Mouse (Mus musculus) midbrain, embryonic 15.5 days (tissue): ENCODE data around the gene Gm10518. TPM values are rescaled to one million over a fixed set of nuclear protein-coding genes. Genes with fewer than 3 reads are reported as not detected.

ENCODE experiments used
- ATAC-seq: fragments of 200-750 bp; cut with Nextera tagmentation; replicated peaks from 2 replicates; pipeline ENCODE4 v1.8.0; 2017; ENCODE audit warnings: moderate TSS enrichment
- H3K27ac ChIP-seq: fragments of 300-500 bp; sonication (generic); 2 replicates; pipeline ENCODE4 v1.5.1; 2015; ENCODE audit warnings: mild to moderate bottlenecking, inconsistent platforms
- H3K27me3 ChIP-seq: fragments of 300-500 bp; sonication (generic); replicated peaks from 2 replicates; pipeline ENCODE4 v1.6.1; 2015; ENCODE audit warnings: inconsistent platforms
- H3K36me3 ChIP-seq: fragments of 300-500 bp; sonication (generic); replicated peaks from 2 replicates; pipeline ENCODE4 v1.6.1; 2015; ENCODE audit warnings: inconsistent platforms
- H3K4me1 ChIP-seq: fragments of 300-500 bp; sonication (generic); 2 replicates; pipeline ENCODE4 v1.6.1; 2015; ENCODE audit warnings: inconsistent platforms
- H3K4me2 ChIP-seq: fragments of 300-500 bp; sonication (generic); 2 replicates; pipeline ENCODE4 v1.6.1; 2015; ENCODE audit warnings: inconsistent platforms, mild to moderate bottlenecking, moderate library complexity
- H3K4me3 ChIP-seq: fragments of 300-500 bp; sonication (generic); 2 replicates; pipeline ENCODE4 v1.5.1; 2015; ENCODE audit warnings: mild to moderate bottlenecking, inconsistent platforms
- H3K9ac ChIP-seq: fragments of 300-500 bp; sonication (generic); 2 replicates; pipeline ENCODE4 v1.6.1; 2015; ENCODE audit warnings: mild to moderate bottlenecking, inconsistent platforms
- H3K9me3 ChIP-seq: fragments of 300-500 bp; sonication (generic); 2 replicates; pipeline ENCODE4 v1.6.1; 2016; ENCODE audit warnings: inconsistent platforms
- WGBS: fragments of 180-500 bp; shearing (Covaris S2); methylation state at CpG from one replicate; pipeline ENCODE4 v1.1.7; 2015; ENCODE audit warnings: mixed read lengths; 5-methylcytosine and 5-hydroxymethylcytosine counted together
- polyA plus RNA-seq: library from polyadenylated mRNA; unstranded; fragments of >200 nt; fragmentation: Nextera tagmentation; extraction: Ambion mirVana; gene quantifications from 2 replicates; pipeline ENCODE4 v1.2.1, GENCODE M21; 2015

Gene Gm10518
- 0.23 TPM in 1 of 2 replicates, not detected in the other for polyA plus RNA-seq

DNA sequence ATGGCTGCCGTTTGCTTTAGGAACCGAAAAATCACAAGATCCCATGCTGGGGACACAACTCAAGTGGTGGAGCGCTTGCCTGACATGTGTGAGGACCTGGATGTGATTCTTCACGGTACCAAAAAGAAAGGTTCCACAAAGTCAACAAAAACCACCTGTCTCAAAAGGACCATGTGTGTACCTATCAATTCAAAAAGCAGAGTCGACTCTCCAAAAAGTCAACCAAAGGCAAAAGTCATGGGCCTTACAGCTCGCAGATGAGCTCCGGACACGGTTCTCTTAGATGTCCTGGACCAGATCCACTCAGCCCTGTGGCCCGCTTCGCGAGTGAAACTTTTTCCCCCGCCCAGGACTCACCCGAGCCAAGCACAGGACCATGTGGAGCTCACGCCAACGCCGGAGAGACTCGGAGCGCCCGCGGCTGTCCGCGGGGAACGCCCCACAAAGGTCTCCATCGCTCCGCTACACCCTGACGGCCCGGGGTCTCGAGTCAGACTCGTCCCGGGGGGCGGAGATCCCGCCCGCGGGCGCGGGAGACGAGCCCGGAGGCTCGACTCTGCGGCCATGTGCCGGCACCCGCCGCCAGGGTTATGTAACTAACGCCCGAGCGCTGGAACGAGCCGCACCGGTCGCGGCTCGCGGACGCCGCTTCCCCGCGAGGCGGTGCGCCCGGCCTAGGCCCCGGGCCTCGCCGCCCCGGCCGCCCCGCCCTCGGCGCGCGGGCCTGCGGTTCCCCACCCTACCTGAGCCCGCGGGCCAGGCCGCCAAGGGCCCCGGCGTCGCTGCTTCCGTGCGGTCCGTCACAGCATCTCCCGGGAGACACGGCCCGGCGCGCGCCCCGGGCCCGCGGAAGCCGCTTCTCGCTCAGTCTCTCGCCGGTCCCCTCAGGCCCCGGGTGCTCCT lies at the start of gene Gm10518:
TSS of gene Gm10518 (plus strand) at position 767 of the 903 bp plus-strand sequence.
- H3K4me1 ChIP-seq, result peaks cover 26% of the 10 kb centered on the region
- H3K36me3 ChIP-seq, result peaks cover 8% of the 10 kb centered on the region; the same call in 1 of the 2 replicates
- no peaks in the 10 kb centered on the region for H3K9me3 ChIP-seq
- H3K9ac ChIP-seq, result peak within 1 kb of the TSS; percentile 70
- H3K4me3 ChIP-seq, result peak within 1 kb of the TSS; percentile 75
- WGBS, result under 1% methylated on average over 91 of the region's 94 CpGs
- H3K4me2 ChIP-seq, result peak within 1 kb of the TSS; percentile 80
- no peaks in the 10 kb centered on the region for H3K27me3 ChIP-seq
- H3K27ac ChIP-seq, result peak within 1 kb of the TSS; percentile 88
- ATAC-seq, result peak; percentile 19

DNA sequence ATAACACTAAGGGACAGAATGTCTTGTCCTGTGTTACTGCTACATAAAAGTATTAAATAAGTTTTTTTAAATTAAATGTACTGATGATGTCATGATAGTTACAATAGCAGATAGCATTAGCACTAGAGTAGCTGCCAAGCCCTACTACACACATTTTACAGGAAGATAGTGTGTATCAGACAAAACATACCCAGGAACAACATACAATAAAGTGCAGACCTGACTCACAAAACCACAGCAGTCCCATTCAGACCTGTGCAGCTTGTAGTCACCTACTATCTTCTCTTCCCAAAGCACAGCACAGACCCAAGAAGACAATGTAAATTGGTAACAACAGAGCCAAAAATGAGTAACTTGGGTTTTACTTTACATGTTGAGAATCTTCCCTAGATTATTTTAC lies 46.7 kb upstream of the Gm10518 start:
- peaks cover 53% of the 10 kb centered on the region for H3K36me3 ChIP-seq
- H3K4me1 ChIP-seq, result no peaks in the 10 kb centered on the region
- H3K4me2 ChIP-seq, result no peak overlapping the region

DNA sequence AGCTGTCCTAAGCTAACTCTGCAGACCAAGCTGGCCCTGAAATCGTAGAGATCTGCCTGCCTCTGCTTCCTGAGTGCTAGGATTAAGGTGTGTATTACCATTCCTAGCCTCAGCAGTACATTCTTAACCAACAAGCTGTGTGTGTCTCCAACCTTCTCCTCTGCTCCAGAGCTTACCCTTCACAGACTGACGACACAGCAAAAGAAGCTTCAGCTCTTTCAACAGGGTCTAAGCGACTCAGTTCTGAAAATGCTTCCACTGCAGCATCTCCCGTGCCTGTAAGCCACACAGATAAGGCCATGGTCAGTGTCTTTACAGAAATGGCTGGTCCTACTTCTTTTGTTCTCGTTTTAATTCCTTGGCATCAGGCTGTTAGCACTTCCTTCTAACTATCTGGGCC lies 43.1 kb upstream of the Gm10518 start:
- 92% methylated on average over 5 of the region's 5 CpGs for WGBS
- Histone ChIP-seq H3K4me1 (no peaks in the 10 kb centered on the region), H3K36me3 (peaks cover 53% of the 10 kb centered on the region), H3K4me2 (no peak overlapping the region), H3K9me3 (no peaks in the 10 kb centered on the region), H3K27me3 (no peaks in the 10 kb centered on the region), H3K4me3 (no peak overlapping the region), H3K27ac (no peak overlapping the region), H3K9ac (no peak overlapping the region)
- no peak for ATAC-seq

More for the DNA sequence above, 46.7 kb upstream of the Gm10518 start:
- no peaks in the 10 kb centered on the region for H3K9me3 ChIP-seq
- no peak overlapping the region for H3K9ac ChIP-seq
- H3K27me3 ChIP-seq, result no peaks in the 10 kb centered on the region
- no peak for ATAC-seq
- no peak overlapping the region for H3K4me3 ChIP-seq
- H3K27ac ChIP-seq, result no peak overlapping the region

DNA sequence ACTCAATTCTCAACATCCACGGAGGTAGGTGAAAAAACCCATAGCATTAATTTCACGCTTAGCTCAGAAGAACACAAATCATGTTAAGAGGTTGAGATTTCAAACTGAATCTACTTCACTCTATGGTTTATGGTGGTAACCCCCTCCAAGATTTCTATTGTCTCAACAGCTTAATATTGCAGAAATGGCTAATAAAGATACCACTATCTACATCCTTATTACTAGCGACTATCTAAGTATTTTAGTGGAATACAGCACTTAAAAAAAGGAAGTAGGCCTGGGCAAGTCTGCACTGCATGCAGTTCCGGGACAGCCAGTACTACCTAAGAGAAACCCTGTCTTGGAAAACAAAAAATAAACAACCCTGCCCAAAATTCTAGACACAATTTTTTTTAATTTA lies 42.6 kb upstream of the Gm10518 start:
- Histone ChIP-seq H3K36me3 (peaks cover 53% of the 10 kb centered on the region), H3K9me3 (no peaks in the 10 kb centered on the region), H3K4me3 (no peak overlapping the region), H3K9ac (no peak overlapping the region), H3K27me3 (no peaks in the 10 kb centered on the region), H3K27ac (no peak overlapping the region), H3K4me1 (no peaks in the 10 kb centered on the region), H3K4me2 (no peak overlapping the region)
- ATAC-seq, result no peak
- WGBS, result 91% methylated on average over 4 of the region's 4 CpGs

DNA sequence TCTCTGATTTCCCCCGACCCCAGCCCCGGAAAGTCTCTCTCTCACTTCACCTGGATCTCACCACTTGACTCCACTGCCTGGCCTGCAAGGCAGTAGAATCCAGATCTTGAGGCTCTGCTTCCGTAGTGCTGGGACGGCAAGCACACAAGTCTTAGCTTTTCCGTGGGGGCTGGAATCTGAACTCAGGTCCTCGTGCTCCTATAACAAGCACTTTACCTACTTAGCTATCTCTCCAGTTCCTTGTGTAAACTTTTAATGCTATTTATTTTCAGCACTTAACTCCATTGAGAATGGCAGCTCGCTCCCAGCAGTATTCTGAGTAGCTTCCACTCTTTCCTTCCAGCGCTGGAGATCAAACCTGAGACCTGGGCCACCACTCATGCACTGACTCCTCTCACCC lies 26.3 kb upstream of the Gm10518 start:
- Histone ChIP-seq H3K9me3 (no peaks in the 10 kb centered on the region), H3K9ac (no peak overlapping the region), H3K27ac (no peak overlapping the region), H3K4me2 (no peak overlapping the region), H3K4me3 (no peak overlapping the region), H3K4me1 (no peaks in the 10 kb centered on the region), H3K36me3 (peaks cover 62% of the 10 kb centered on the region), H3K27me3 (no peaks in the 10 kb centered on the region)
- no peak for ATAC-seq
- WGBS, result 96% methylated on average over 8 of the region's 8 CpGs

DNA sequence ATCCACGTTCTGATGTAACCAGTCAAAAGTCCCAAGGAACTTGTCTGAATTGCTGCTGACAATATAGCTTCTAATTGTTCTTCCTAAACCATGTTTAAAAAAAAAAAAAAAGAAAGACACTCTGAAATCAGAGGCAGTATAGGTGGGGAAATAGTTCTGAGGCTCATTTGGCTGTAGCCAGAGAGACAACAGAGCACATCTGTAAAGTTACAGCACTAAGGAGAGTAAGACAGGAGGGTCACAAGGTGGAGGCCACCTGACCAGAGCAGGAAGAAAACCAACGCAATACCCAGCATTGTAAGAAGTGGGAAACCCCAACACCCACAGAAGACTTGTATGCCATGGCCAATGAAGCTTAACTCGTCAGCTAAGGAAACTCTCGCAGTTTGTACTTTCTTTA lies 19.1 kb upstream of the Gm10518 start:
- 87% methylated on average over 4 of the region's 4 CpGs for WGBS
- Histone ChIP-seq H3K4me1 (no peaks in the 10 kb centered on the region), H3K9ac (no peak overlapping the region), H3K27me3 (no peaks in the 10 kb centered on the region), H3K27ac (no peak overlapping the region), H3K36me3 (peaks cover 50% of the 10 kb centered on the region), H3K9me3 (no peaks in the 10 kb centered on the region), H3K4me2 (no peak overlapping the region), H3K4me3 (no peak overlapping the region)
- ATAC-seq, result no peak

DNA sequence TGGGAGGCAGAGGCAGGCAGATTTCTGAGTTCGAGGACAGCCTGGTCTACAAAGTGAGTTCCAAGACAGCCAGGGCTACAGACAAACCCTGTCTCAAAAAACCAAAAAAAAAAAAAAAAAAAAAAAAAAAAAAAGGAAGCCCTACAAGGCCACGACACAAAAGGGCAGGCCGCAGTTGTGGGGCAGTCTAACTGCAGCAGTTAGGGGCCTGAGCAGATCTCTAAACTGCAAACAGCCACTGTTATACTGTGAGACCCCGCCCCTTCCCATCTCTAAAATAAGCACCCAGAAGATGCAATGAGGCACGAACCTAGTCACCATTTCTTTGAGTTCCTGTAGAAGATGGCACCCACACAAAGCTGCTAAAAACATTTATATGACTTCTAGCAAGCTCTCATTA lies 17.7 kb upstream of the Gm10518 start:
- ATAC-seq, result no peak
- WGBS, result 89% methylated on average over 5 of the region's 5 CpGs
- no peaks in the 10 kb centered on the region for H3K9me3 ChIP-seq
- no peak overlapping the region for H3K9ac ChIP-seq
- H3K4me1 ChIP-seq, result no peaks in the 10 kb centered on the region
- H3K36me3 ChIP-seq, result peaks cover 45% of the 10 kb centered on the region
- H3K4me2 ChIP-seq, result no peak overlapping the region
- H3K27me3 ChIP-seq, result no peaks in the 10 kb centered on the region
- no peak overlapping the region for H3K4me3 ChIP-seq
- H3K27ac ChIP-seq, result no peak overlapping the region

DNA sequence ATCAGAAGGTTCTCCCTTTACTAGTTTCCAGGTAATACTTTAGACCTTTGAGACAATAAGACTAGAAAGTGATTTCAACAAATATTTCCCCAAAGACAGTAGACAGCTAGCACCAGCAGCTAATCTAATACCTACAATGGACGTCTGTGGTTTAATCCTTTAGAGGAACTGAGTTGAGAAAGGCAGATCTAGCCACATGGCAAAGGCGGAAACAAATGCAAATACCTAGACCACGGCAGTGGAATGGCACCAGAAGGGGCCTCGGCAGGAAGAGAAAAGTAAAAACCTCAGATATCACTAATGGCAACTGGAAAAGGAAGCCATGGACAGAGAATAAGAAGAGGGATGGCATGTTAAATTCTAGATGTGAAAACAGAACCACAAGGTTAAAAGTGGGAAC lies 15.9 kb upstream of the Gm10518 start:
- no peak for ATAC-seq
- Histone ChIP-seq H3K27ac (no peak overlapping the region), H3K4me3 (no peak overlapping the region), H3K27me3 (no peaks in the 10 kb centered on the region), H3K4me2 (no peak overlapping the region), H3K36me3 (peaks cover 46% of the 10 kb centered on the region), H3K9ac (no peak overlapping the region), H3K4me1 (no peaks in the 10 kb centered on the region), H3K9me3 (no peaks in the 10 kb centered on the region)
- 80% methylated on average over 4 of the region's 4 CpGs for WGBS

DNA sequence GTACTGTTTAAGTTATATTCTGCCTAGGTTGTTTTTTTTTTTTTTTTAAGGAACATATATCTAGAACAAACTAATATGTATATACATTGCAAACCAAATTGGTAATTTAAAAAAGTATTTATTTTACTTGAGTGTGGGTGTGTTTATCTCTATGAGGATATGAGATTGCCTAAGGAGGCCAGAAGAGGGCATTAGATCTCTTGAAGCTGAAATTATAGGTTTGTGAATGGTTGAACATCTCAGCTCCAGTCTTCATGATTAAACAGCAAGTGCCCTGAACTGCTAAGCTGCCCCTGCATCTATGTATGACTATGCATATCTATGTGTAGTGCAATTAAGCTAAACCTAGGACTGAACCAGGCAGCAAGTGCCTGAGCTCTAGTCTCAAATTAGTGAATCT lies 4.4 kb upstream of the Gm10518 start:
- H3K9ac ChIP-seq, result no peak overlapping the region
- no peaks in the 10 kb centered on the region for H3K9me3 ChIP-seq
- no peak for ATAC-seq
- peaks cover 22% of the 10 kb centered on the region for H3K4me1 ChIP-seq
- H3K4me2 ChIP-seq, result no peak overlapping the region
- H3K27me3 ChIP-seq, result no peaks in the 10 kb centered on the region
- no peak overlapping the region for H3K27ac ChIP-seq
- peaks cover 27% of the 10 kb centered on the region; the same call in 1 of the 2 replicates for H3K36me3 ChIP-seq
- H3K4me3 ChIP-seq, result no peak overlapping the region

DNA sequence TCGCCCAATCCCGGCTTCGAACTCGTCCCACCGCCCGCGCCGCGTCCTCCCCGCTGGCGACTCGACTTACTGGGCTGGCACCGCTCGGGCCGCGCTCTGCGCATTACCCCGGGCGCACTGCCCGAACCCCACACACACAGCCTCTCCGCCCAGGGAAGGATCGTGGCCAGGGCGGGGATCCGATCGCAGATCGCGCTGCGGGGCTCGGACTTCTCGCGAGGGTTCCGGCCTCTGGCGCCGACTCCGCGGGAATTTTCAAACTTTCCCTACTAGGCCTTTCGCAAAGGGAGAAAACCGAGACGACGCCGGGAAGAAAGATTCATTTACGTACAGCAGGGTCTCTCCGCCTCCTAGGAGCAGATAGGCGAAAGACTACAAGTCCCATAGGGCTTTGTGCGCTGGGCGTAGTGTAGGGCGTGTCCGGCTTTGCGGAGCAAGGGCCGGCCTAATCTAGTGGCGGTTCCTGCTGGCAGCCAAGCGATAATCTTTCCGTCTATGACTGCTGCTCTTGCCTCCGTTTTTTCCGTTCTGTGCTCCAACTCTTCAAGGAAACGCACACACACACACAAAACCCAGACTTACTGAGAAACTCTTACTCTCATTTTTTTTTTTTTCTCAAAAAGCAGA lies 450 bp downstream of the Gm10518 start, which contains the start of gene Ahctf1:
TSS of gene Ahctf1 (minus strand) at position 168 of the 627 bp plus-strand sequence.
- Histone ChIP-seq H3K4me3 (peak within 1 kb of the TSS; percentile 75), H3K36me3 (peaks cover 4% of the 10 kb centered on the region; the same call in 1 of the 2 replicates), H3K9me3 (no peaks in the 10 kb centered on the region), H3K4me2 (peak within 1 kb of the TSS; percentile 80), H3K9ac (peak within 1 kb of the TSS; percentile 70), H3K27ac (peak within 1 kb of the TSS; percentile 88), H3K4me1 (peaks cover 26% of the 10 kb centered on the region), H3K27me3 (no peaks in the 10 kb centered on the region)
- WGBS, result under 1% methylated on average over 56 of the region's 56 CpGs
- ATAC-seq, result peak; percentile 99

DNA sequence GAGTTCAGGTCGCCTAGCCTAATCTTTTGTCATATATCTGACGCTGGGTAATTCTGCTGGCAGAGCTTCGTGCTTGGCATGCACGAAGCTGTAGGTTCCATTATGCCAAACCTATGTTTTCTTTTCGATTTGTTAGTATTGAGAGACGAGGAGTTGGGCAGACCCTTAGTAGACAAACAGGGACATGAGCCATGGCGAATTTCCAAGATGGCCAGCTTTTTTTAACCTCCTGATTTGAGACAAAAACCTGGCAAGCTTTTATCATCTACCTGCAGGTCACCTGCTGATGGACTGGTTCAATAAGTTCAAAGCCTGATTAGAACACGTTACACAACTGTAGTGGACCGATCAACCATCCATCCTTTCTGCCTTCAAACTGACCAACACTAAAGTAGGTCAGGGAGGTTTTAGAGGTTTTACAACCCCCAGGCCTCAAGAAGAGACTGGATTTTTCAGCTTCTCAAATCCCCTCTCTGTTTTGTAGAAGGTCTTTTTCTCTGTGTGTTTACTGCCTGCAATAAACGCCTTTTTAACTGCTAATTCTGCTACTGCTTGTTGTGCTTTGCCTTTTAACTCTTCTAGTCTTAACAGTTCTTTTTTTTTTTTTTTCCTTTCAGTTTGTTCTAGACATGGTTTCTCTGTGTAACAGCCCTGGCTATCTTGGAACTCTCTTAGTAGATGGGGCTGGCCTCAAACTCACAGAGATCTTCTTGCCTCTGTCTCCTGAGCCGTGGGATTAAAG lies 1.1 kb downstream of the Gm10518 start:
- WGBS, result 33% methylated on average over 11 of the region's 11 CpGs
- H3K4me2 ChIP-seq, result peak overlapping the region; percentile 80
- ATAC-seq, result peak; percentile 16; the same call in 1 of the 2 replicates
- H3K36me3 ChIP-seq, result no peaks in the 10 kb centered on the region
- H3K9me3 ChIP-seq, result no peaks in the 10 kb centered on the region
- H3K9ac ChIP-seq, result peak overlapping the region; percentile 26; the same call in 1 of the 2 replicates
- H3K4me1 ChIP-seq, result peaks cover 26% of the 10 kb centered on the region
- H3K27ac ChIP-seq, result peak overlapping the region; percentile 88
- peak overlapping the region; percentile 75 for H3K4me3 ChIP-seq
- no peaks in the 10 kb centered on the region for H3K27me3 ChIP-seq

DNA sequence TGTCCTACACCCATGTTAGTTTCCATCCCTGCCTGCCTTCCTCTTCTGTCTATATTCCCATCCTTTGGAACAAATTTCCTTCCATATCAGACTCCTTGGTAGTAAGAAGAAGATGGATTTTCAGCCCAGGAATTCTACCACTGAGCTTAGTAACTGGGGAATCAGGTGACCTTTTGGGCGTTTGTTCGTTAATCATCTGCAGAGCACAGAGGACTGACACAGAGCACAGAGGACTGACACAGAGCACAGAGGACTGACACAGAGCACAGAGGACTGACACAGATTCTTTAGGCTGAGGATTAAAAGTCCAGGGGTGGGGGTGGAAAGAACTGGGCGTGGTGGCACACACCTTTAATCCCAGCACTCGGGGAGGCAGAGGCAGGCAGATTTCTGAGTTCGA lies 2.6 kb downstream of the Gm10518 start:
- Histone ChIP-seq H3K27me3 (no peaks in the 10 kb centered on the region), H3K4me3 (no peak overlapping the region), H3K36me3 (no peaks in the 10 kb centered on the region), H3K9ac (no peak overlapping the region), H3K4me2 (no peak overlapping the region), H3K4me1 (peaks cover 23% of the 10 kb centered on the region), H3K9me3 (no peaks in the 10 kb centered on the region), H3K27ac (no peak overlapping the region)
- WGBS, result 87% methylated on average over 5 of the region's 5 CpGs
- ATAC-seq, result no peak
